Mouse (Mus musculus): Measurements from ENCODE around the gene Rrp12.

- TF ChIP-seq CTCF (IDR thresholded peaks at IDR 0.05; ENCODE audit: extremely low read depth, insufficient read length, insufficient replicate concordance, low read depth, low read length), result no peak
- no peak for TF ChIP-seq POLR2A (IDR thresholded peaks at IDR 0.05; ENCODE audit: low read depth, low read length)
Observed at GRCm38 (mm10) chr19:41943841-41944240, 47.9 kb upstream of the Rrp12 start.

Measured in small intestine, adult 2 months (tissue).